Mouse (Mus musculus) brain, embryonic 14.5 days (tissue): ENCODE measurements around the gene Ttc9. TPM values are rescaled to one million over a fixed set of nuclear protein-coding genes. Genes with fewer than 3 reads are reported as not detected.

Source experiments
- DNase-seq: peaks from one replicate; pipeline ENCODE4 v3.0.0-alpha.2; 2011; ENCODE audit warnings: low read depth
- CTCF ChIP-seq: fragments of 200-500 bp; IDR thresholded peaks from 2 replicates; pipeline ENCODE4 v1.5.1; 2012; ENCODE audit warnings: inconsistent platforms, mild to moderate bottlenecking, moderate library complexity, borderline replicate concordance; ENCODE audit not compliant: insufficient read depth, insufficient read length; ENCODE audit errors: extremely low read depth
- POLR2A ChIP-seq: fragments of 200-500 bp; IDR thresholded peaks from 2 replicates; pipeline ENCODE4 v1.6.1; 2012; ENCODE audit warnings: mild to moderate bottlenecking, inconsistent platforms, borderline replicate concordance; ENCODE audit not compliant: poor library complexity, insufficient read depth, insufficient read length, severe bottlenecking; ENCODE audit errors: extremely low read depth
- polyA plus RNA-seq: library from polyadenylated mRNA; depleted of rRNA; stranded (reverse); fragments of >200 nt; gene quantifications from 2 replicates; pipeline ENCODE4 v1.2.3, GENCODE M21; 2012; rRNA removed

The Ttc9 gene
- polyA plus RNA-seq, 1 experiment = 20.2 TPM

GRCm38 (mm10) chr12:81690111-81690510, 59.1 kb downstream of the Ttc9 start:
- no peak for DNase-seq
- no peak for TF ChIP-seq POLR2A
- TF ChIP-seq CTCF = no peak

DNA sequence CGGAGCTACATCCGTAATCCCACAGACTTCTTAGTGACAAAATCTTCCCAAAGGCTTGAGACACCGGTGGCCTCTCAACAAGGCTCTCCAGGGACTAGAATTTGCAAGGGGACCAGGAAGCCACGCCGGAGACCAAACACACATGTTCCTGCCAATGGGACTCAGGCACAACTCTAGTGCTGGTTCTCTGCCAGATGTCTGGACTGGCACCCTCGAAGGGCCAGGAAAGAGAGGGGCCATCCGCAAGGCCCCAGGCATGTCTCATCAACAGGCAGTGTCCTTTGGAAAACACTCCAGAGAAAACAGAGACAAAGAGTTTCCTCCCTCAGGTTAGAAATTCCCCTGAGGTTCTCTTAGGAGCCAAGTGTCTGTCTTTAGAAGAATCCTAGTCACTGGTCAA, 59.7 kb downstream of the Ttc9 start:
- TF ChIP-seq CTCF (no peak), POLR2A (no peak)
- DNase-seq = no peak

- TF ChIP-seq POLR2A = no peak
- no peak for TF ChIP-seq CTCF
- DNase-seq = no peak
Measured at GRCm38 (mm10) chr12:81691177-81691730, 60.2 kb downstream of the Ttc9 start.

GRCm38 (mm10) chr12:81698011-81698410, 67.0 kb downstream of the Ttc9 start:
- DNase-seq = no peak
- TF ChIP-seq POLR2A = no peak
- TF ChIP-seq CTCF = no peak

DNA sequence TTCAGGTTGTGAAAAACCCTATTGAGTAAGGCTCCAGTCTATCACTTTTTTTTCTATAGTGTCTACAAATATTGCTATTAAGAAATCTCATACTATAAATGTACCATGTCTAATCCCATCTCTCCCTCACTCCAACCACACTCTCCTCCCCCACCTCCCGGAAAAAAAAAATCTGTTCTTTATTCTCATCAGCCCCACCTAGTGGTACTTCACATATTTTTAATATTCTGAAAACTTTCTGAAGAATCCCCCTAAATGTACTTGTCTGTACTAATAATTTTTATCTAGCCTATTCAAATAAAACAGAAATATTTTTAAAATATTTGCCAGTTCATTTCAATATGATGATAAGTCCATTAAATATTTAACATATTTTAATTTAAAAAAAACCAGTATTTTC, 71.9 kb downstream of the Ttc9 start:
- TF ChIP-seq POLR2A (no peak), CTCF (peak; percentile 19; the same call in 1 of the 2 replicates)
- peak; percentile 70 for DNase-seq

DNA sequence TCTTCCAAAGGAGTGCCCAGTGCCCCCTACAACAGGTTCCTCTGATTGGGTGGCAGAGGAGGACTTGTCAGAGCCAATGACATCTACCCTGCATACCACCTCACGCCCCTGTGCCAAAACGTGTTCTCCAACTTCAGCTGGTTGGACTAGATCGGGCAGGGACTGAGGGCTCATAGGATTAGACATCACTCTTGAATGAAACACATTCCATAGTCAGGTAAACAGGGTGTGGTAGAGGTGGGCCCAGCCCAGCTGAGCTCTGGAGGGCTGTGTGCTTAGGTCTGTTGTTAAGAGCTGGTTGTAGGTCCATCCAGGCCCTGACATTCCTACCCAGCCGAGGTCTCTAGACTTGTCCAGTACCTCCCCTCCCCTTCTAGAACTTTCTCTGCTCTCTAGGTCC, 81.6 kb downstream of the Ttc9 start:
- TF ChIP-seq CTCF = no peak
- DNase-seq = no peak

Other genes starting within 250 kb of the Ttc9 start
- 1.00 and 1.7 TPM in 2 replicates for gene Adam4, start 209.3 kb upstream of the Ttc9 start, polyA plus RNA-seq
- 77.7 and 106 TPM in 2 replicates for gene Cox16, start 146.1 kb upstream of the Ttc9 start, polyA plus RNA-seq
- gene Gm20498, start 98.3 kb upstream of the Ttc9 start, polyA plus RNA-seq = 18.5 and 27.6 TPM in 2 replicates
- 21.8 and 21.9 TPM in 2 replicates for gene Synj2bp, start 98.3 kb upstream of the Ttc9 start, polyA plus RNA-seq
- gene Adam21, start 62.8 kb upstream of the Ttc9 start, polyA plus RNA-seq = 0.35 and 0.48 TPM in 2 replicates
- gene Med6, start 36.2 kb upstream of the Ttc9 start, polyA plus RNA-seq = 32.7 and 41.0 TPM in 2 replicates
- 10.0 and 24.6 TPM in 2 replicates for gene Map3k9, start 149.9 kb downstream of the Ttc9 start, polyA plus RNA-seq
- 34.2 and 46.3 TPM in 2 replicates for gene Pcnx, start 228.8 kb downstream of the Ttc9 start, polyA plus RNA-seq